Mouse (Mus musculus) embryonic fibroblast, embryonic 13.5 days (primary cell): ENCODE measurements at regions not wholly inside any gene's neighbourhood (a gene's known extent, or its start where the extent isn't known, plus 50 kb on each side); places are given as distances from the start of the nearest gene placed in this dataset.

Experiments used
- CTCF ChIP-seq: IDR thresholded peaks from 2 replicates; pipeline ENCODE4 v1.5.1; 2011; ENCODE audit warnings: mild to moderate bottlenecking, control low read depth, low read length, moderate library complexity, borderline replicate concordance; ENCODE audit not compliant: insufficient read depth
- POLR2A ChIP-seq: IDR thresholded peaks from 2 replicates; pipeline ENCODE4 v1.6.1; 2011; ENCODE audit warnings: low read depth, mild to moderate bottlenecking, control low read depth, low read length, moderate library complexity

GRCm38 (mm10) chr7:83429929-83430556, 154.7 kb upstream of the Tmc3 start:
- TF ChIP-seq CTCF: no peak
- no peak for TF ChIP-seq POLR2A
